Mouse (Mus musculus): Measurements from ENCODE around the gene Rgp1.

GRCm38 (mm10) chr4:43560243-43560611 lies 18.3 kb upstream of the Rgp1 start:
- TF ChIP-seq CTCF (IDR thresholded peaks at IDR 0.05; ENCODE audit: low read depth, low read length) (no peak), POLR2A (IDR thresholded peaks at IDR 0.05; ENCODE audit: insufficient read depth, low read length) (no peak)

Data from ES-Bruce4 (cell line).